Mouse (Mus musculus) small intestine, adult 2 months (tissue): ENCODE measurements around the gene Olfr1183.

ENCODE experiments used
- CTCF ChIP-seq: fragments of 200-500 bp; IDR thresholded peaks from 2 replicates; pipeline ENCODE4 v1.5.1; 2012; ENCODE audit warnings: low read depth, mild to moderate bottlenecking, control low read depth, inconsistent platforms, low read length, moderate library complexity, mixed read lengths; ENCODE audit not compliant: insufficient replicate concordance, insufficient read length; ENCODE audit errors: extremely low read depth
- POLR2A ChIP-seq: fragments of 200-500 bp; IDR thresholded peaks from 2 replicates; pipeline ENCODE4 v1.6.1; 2012; ENCODE audit warnings: low read depth, mild to moderate bottlenecking, control low read depth, inconsistent platforms, low read length, moderate library complexity

GRCm38 (mm10) chr2:88493020-88493419, 38.4 kb downstream of the Olfr1183 start, which contains the start of gene Olfr1185-ps1:
- no peak for TF ChIP-seq POLR2A
- TF ChIP-seq CTCF, result no peak
